Mouse (Mus musculus) T-helper 1 cell (primary cell): ENCODE measurements around the gene Tomm5.
"Not testable (repeated sequence)": the region's sequence is repeated elsewhere in the genome, so short reads cannot be mapped to it uniquely, and the experiment has no call there.

ENCODE experiments used
- in situ Hi-C: fragments of 300-600 bp; cut with MboI, MseI; formaldehyde crosslinking; loops from one replicate; pipeline ENCODE4 v1.15.1; 2025; ENCODE audit warnings: high pct_unique_total_duplicates

The Tomm5 gene

DNA sequence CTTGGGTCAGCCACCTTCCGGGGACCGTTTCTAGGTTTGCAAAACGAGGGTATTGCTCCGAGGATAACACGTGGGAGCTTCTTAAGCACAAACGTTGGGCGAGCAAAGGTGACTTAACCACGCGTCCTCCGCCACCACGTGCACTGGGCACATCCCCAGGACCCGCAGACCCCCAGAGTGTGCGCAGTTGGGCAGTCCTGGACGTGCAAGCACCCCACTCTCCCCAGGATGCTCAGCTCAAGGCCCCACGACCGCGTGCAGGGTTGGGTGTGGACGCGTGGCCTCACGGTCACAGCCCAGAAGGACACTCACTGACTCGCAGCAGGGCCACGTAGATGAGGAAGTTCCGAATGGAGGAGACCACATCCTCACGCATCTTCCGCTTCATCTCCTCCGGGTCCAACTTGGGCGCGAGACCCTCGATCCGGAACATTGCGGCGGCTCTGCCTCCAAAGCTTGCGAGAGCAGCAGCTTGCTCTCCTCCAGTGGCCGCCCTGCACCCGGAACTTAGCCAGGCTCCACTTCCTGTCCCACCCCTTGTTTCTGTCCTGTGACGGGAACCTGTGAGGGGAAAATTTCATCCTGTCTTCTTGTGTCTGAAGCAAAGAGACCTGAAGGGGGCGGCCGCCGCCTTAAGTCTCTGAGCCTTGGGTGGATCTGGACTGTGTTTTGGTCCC lies at the start of gene Tomm5:
Gene Tomm5 (minus strand): TSS at position 514 of the 677 bp plus-strand sequence.
- in situ Hi-C loops: loop anchor here (5.0 kb wide), 2 partner anchors 175 to 300 kb away; partner anchors contain the start of gene Slc25a51

DNA sequence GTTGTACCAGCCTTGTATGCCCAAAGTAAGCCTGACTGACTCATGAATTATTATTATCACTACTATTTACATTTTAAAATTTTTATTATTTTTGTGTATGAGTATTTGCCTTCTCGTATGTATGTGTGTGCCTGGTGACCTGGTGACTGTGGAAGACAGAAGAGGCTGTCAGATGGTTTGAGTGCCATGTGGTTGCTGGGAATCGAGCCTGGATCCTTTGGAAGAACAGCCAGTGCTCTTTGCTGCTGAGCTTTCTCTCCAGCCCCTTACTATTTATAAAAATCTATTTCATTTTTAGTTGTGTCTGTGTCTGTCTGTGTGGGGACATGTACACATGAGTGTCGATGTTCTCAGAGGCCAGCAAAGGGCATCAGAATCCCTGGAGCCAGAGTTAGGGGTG lies 48.5 kb upstream of the Tomm5 start:
- in situ Hi-C loops: no loop called here

DNA sequence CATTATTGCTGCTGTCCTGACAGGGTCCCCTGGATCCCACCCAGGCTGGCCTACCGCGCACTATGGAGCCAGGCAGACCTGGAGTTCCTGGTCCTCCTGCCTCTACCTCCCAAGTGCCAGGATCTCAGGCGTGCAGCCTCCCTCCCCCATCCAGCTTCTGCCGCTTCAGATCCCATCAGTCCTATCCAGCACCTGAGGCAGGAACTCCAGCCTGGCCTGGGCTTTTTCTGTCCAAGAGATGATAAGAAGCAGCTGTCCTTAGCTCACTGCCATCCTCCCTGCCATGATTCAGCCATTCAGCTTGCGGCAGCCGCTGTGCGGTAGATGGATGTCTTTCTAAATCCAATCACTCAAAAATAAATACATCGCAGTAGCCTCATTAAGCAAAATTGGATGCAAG lies 35.1 kb upstream of the Tomm5 start:
- in situ Hi-C loops: no loop called here

DNA sequence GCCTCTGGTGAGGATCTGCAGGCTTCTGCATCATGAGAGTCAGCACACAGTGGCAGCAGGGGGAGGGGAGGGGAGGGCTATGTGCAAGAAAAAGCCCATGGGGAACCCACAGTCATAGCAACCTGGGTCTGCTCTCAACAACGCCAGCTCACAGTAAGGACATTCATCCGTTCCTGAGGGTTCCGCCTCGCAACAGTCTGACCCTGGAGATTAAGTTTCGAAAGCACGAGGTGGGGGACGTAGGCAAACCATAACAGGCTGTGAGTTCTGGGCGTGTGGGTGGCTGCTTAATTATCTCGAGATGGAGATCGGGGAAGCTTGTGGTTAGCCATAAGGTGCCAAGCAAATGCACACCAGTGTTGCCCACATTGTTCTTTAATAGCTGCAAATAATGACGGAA lies 34.5 kb upstream of the Tomm5 start:
- in situ Hi-C loops: no loop called here

DNA sequence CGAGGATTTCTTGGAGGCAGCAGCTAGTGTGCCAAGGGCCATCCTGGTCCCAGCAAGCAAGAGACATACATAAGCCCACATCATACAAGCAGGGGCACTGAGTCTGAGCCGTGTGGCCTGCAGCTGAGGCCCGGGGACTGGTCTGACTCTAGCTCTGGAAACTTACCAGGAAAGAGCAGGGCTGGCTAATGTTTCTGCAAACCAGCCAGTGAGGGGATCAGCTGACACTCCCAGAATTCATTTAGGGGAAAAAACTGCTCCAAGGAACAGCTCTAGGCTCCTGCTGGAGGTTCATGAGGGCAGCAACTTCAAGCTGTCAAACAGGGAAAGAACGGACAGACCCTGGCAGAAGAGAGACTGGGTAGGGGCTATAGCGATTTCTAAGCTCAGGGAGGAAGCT lies 33.9 kb upstream of the Tomm5 start:
- in situ Hi-C loops: no loop called here

DNA sequence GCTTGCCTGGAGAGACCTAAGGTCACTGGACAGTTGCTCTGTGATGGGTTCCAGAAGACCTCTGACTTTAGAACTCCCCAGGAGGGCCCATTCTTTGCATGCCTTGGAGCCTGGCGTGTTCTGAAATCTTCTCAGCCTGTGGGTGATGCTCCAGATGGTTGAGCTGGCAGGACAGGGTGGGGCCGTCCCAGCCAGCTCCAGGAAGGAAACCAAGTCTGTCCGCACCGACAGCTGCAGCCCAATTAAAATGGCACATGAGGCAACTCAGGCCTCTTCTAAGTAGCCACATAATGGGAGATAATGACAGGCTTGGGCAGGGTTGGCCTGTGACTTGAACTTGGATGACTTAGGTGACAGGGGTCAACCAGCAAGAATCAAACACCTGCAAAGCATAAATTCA lies 29.7 kb upstream of the Tomm5 start:
- in situ Hi-C loops: no loop called here

DNA sequence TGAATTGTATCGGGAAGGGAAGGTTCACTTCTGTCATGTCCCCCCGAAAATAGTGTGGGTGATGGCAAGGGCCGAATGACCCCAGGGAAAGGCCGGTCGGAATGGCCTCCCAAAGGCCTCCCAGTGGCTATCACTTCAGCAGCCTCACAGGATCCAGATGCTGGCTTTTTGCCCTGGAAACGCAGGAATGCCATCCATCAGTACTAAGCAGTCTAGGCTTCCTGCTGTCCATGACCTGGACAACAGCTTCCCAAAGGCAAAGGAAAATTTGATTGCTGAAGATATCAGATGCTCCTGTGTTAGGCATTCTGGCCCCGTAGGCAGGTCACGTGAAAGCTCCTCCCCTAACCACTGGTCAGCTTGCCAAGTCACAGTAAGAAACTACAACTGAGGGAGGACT lies 26.6 kb upstream of the Tomm5 start:
- in situ Hi-C loops: loop anchor here (5.0 kb wide), 1 partner anchor 927 kb away; no protein-coding TSS in a partner anchor

DNA sequence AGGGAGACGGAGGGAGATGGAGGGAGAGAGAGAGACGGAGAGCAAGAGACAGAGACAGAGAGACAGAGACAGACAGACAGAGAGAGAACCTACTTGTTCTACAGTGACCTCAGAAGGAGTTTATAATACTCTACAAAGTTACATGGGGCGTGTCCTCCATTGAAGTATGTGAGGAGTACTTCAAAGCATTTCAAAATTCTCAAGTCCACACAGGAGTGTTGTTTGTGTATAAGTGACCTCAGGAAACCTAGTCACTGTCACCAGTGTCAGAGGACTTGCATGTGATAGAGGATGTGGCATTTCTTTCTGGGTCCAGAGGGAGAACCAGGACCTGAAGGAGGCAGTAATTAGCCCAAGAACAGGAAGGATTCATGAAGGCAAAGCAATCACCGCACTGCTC lies 23.1 kb upstream of the Tomm5 start:
- in situ Hi-C loops: loop anchor here (5.0 kb wide), 1 partner anchor 924 kb away; no protein-coding TSS in a partner anchor

DNA sequence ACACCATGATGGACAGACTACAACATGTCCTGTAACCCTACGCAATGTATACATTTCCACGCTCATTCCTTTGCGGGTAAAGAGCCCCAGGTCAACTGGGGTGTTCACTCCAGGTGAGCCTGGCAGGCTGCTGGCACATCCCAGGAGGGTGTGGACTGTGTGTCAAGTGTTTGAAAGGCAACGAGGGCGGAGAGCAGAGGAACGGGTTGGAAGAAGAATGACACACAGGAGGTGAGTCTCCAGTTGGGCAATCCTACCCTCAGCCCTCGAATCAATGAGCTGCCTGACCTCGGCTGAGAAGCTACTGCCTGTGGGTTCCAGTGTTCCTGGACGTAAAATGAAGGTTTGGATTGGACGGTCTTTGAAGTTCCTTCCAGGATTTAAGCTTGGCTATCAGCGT lies 13.4 kb upstream of the Tomm5 start:
- in situ Hi-C loops: no loop called here

DNA sequence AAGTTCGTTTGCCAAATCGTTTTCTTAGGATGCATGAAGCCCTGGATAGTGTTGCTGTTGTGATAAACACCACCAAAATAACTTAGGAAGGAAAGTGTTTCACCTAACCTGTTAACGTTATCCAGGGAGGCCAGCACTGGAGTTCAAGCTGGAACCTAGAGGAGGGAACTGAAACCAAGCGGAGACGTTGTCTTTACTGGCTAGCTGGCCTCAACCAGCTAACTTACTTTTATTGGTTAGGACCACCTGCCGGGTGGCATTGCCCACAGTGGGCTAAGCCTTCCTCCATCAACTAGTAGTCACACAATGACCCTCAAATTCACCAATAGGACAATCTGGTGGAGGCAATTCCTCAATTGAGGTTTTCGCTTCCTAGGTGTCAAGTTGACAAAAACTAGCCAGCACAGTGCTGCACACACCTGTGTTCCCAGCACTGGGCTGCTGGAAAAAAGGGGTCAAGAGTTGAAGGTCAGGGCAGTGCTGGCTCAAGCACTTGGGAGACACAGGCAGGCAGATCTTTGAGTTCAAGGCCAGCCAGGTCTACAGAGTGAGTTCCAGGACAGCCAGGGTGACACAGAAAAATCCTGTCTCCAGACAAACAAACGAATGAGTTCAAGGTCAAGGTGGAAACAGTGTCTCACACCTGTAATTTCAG lies 669 bp upstream of the Tomm5 start:
- in situ Hi-C loops: loop anchor here (5.0 kb wide), 2 partner anchors 174 to 299 kb away; partner anchors contain the start of gene Slc25a51

DNA sequence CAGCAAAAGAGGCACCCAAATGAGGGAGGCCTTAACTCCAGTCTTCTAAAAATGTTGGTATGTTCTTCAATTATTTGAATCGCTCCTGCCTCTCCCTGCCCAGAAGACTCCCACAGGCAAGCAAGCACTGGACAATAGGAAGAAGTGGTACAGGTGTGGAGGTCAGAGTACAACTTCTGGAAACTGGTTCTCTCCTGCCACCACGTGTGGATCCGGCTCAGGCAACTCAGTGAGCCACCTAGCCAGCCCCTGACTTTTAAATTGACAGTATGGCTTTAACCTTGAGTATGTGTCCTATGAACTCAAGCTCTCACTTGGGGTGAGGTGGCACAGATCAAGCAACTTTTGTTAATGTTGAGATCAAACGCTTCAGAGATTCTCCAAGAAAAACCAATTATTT lies 848 bp downstream of the Tomm5 start:
- in situ Hi-C loops: loop anchor here (5.0 kb wide), 2 partner anchors 175 to 300 kb away; partner anchors contain the start of gene Slc25a51

DNA sequence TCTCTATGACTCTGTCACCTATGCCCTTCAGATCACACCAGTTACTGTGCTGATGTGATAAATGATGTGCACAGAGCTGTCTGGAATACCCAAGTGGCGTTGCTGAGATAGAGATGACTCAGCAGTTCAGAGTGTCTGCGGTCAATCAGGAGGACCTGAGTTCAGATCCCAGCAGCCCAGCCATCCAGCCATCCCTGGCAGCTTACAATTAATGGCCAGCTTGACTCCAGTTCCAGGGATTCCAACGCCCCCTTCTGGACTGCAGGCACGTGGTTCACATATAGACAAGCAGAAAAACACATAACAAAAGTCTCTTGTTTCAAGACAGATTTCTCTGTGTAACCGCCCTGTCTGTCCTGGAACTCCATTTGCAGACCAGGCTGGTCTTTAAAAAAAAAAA lies 1.5 kb downstream of the Tomm5 start:
- in situ Hi-C loops: loop anchor here (5.0 kb wide), 2 partner anchors 176 to 301 kb away; partner anchors contain the start of gene Slc25a51

DNA sequence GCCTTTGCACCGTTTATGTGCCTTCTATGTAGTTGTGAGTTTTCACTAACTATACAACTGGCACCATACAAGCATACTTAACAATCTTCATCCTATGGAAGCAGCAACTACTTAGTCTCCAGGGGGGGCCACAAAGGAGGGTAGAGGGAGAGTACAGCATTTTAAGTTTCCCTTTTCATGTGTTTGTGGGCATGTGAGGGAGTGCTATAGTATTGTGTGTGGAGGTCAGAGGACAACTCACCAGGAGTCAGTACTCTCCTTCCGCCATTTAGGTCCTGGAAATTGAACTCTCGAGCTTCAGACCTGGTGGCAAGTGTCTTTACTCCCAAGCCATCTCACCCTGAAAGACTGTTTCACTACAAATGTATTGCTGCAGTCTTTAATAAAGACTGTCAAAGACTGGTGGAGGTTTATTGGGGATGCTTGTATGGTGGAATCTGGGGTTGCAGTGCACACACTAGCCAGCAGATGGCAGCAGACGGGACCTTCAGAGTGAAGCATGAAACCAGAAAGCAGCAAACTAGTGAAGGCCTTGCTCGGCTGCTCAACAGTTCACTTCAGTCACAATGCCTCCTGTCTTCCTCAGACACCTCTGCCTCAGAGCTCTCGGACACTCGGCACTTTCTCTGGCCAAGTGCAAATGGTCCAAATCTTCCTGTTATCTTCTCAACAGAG lies 10.6 kb downstream of the Tomm5 start:
- in situ Hi-C loops: no loop called here

DNA sequence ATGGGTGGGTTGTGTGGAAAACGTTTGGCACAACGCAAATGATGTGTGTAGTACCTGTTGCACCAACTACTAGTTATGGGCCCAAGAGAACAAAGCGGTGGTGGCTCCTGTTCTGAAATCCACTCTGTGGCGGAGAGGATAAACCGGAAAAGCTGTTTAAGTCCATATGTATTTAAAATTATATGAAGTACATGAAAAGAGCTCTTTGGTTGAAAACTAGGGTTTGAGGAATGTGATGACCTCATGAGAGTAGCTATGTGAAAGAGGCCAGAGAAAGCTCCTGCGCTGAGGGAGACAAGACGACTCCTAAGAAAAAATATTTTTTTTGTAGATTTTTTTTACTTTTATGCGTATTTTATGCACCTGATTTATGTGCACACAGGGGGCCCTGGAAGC lies 23.0 kb downstream of the Tomm5 start:
- in situ Hi-C loops: no loop called here

DNA sequence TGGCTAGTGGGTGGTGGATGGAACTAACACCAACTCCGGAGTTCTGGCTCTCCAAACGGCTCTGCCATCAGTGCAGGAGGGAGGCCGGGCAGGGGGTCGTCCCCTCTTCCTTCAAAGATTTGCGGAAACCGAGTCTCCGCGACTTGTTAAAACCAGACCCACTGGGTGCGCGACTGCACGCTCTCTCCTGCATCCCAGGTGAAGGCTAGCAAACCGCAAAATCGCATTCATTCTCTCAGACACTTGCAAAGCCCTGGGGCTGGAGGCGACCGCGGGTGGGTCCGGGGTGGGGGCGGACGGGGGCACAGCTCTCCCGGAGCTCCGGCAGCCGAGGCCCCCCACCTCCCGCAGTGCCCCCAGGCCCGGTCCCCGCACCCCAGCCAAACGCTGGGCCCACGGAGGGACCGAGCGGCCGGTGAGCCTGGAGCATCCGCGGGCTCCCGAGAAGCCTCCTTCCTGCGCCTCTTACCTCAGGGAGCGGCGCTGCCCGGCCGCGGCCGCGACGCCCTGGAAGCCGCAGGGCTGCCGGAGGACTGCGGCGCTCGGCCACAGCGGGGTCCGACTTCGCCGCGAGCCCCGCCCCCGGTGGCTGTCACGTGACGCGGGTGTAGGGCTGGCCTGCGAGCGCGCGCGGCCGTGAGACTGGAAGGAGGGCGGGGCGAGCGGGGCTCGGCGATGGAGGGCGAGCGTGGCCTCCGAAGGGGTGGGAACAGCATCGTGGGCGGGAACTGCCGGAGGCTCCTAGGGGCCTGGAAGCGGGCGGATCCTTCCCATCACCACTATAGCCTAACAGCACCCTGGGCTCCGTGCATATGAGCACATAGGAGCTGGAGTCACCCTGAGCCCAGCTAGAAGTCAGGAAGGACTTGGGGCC lies 23.7 kb downstream of the Tomm5 start, which contains the start of gene Fbxo10:
Gene Fbxo10 (minus strand): TSS at position 584 of the 874 bp plus-strand sequence.
- in situ Hi-C loops: no loop called here

DNA sequence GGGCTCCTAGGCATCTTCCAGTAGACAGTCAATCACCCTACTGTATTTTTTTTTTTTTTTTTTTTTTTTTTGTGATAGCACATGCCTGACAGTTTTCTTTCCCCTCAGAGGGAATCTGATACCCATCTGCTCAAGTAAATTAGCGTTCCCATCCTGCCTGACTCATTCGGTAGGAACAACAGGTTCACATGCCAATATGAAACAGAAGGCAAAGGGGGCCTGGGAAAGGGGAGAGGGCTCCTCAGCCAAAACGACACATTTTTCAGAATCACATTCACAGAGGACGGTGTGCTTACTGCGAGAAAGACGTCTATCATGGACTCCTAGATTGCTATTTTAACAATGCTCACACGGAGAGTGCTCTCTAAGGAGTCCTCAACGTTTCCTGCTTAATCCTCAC lies 24.4 kb downstream of the Tomm5 start:
- in situ Hi-C loops: no loop called here

DNA sequence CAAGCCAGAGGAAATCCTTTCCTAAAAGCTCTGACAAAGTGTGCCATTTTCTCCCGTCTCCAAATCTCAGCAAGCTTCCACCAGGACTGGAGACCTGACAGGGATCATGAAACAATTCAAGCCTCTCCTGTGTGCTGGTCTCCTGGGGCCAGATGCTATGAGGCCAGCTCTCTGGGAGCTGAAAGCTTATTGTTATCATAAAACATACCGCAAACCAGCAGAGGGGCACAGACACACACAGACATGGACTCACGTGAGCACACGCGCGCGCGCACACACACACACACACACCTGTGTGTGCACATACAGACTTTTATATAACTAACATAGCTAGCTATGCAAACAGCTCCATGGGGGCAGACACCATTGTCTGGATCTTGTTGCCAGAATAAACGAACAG lies 25.0 kb downstream of the Tomm5 start:
- in situ Hi-C loops: no loop called here

DNA sequence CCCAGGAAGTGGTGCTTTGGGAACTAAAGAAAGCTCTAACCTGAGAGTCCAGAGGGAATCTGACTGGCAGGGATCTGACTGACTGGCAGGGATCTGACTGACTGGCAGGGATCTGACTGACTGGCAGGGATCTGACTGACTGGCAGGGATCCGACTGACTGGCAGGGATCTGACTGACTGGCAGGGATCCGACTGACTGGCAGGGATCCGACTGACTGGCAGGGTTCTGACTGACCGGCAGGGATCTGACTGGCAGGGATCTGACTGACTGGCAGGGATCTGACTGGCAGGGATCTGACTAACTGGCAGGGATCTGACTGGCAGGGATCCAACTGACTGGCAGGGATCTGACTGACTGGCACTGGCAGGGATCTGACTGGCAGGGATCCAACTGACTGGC lies 26.9 kb downstream of the Tomm5 start:
- in situ Hi-C loops: not testable (repeated sequence)

DNA sequence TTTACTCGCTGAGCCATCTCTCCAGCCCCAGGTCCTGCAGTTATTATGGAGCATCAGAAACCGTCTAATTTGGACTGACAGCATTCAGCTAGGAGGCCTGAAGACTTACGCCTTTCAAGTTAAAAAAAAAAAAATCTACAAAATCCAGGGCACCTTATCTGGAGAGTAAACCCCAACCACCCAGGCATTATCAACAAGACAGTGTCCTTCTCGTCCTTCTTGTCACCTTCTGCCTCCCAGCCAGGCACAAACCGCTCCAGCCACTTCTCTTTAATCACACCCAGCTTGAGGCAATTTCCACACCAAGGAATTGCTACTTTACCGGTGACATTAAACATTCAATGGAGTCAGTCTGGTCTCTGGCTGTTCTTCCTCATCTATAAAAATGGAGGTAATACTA lies 34.4 kb downstream of the Tomm5 start:
- in situ Hi-C loops: no loop called here

DNA sequence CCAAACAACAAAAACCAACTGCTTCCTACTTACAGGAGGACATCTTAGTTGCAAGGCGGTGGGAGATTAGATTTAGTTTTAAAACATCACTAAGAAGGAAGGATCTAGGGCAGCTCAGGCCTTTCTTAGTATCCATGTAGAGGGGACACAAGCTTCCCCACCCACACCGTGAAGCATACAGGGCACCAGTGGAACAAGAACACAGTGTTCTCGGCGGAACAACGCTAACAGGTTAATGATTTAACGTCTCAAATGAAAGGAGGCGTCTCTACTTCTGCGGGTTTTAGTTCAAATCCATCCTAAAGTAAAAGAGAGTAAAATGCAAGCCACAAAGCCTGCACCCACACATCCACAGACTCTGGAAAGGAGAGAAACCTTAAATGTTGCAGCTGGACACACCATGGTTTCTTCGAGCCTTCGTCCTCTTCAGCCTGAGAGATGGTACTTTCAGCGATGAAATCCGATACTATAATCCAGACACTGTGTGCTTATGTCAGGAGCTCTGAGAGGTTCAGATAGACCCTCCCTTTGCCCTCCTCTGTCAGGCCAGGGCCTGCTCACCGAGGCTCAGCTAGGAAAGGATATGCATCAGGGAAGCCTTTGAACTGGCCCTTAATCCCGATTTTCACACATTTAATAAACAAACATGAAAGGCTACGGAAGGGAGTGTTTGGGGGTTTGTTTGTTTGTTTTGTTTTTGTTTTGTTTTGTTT lies 35.5 kb downstream of the Tomm5 start:
- in situ Hi-C loops: no loop called here

DNA sequence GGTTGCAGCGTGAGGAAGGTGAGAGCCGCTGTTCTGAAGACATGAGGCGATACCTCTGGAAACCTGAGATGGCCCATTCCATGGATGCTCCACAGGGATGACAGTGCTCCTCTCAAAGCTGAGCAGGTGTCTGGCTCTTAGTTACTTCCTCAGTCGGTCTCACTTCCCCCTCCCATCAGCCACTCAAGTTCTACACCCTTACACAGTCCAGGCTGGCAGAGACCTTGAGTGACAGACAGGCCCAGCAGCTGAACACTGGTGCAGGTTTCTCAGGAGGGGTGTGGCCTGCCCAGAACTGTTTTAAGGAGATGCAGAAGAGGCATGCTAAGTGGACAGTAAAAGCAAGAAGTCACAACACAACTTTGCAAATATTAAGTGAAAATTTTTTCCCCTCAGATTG lies 40.2 kb downstream of the Tomm5 start:
- in situ Hi-C loops: no loop called here
